Mouse (Mus musculus) forebrain, embryonic 16.5 days (tissue): ENCODE results near the gene Ezh1. TPM values are rescaled to one million over a fixed set of nuclear protein-coding genes. Genes with fewer than 3 reads are reported as not detected.

ENCODE experiments used
- ATAC-seq: fragments of 200-750 bp; cut with Nextera tagmentation; 2 replicates; pipeline ENCODE4 v1.8.0; 2017; ENCODE audit warnings: mild to moderate bottlenecking, moderate library complexity
- H3K27ac ChIP-seq: fragments of 300-500 bp; sonication (generic); 2 replicates; pipeline ENCODE4 v1.5.1; 2014; ENCODE audit warnings: low read length, control low read depth
- H3K27me3 ChIP-seq: fragments of 300-500 bp; sonication (generic); replicated peaks from 2 replicates; pipeline ENCODE4 v1.6.1; 2014; ENCODE audit warnings: low read length; ENCODE audit not compliant: control insufficient read depth, insufficient read depth
- H3K36me3 ChIP-seq: fragments of 300-500 bp; sonication (generic); 2 replicates; pipeline ENCODE4 v1.6.1; 2014; ENCODE audit not compliant: control insufficient read depth, insufficient read depth
- H3K4me1 ChIP-seq: fragments of 300-500 bp; sonication (generic); replicated peaks from 2 replicates; pipeline ENCODE4 v1.6.1; 2014; ENCODE audit warnings: low read length; ENCODE audit not compliant: control insufficient read depth, insufficient read depth
- H3K4me2 ChIP-seq: fragments of 300-500 bp; sonication (generic); 2 replicates; pipeline ENCODE4 v1.6.1; 2014; ENCODE audit warnings: mild to moderate bottlenecking, low read length, control low read depth
- H3K4me3 ChIP-seq: fragments of 300-500 bp; sonication (generic); replicated peaks from 2 replicates; pipeline ENCODE4 v1.5.1; 2014; ENCODE audit warnings: mild to moderate bottlenecking, low read length, control low read depth
- H3K9ac ChIP-seq: fragments of 300-500 bp; sonication (generic); replicated peaks from 2 replicates; pipeline ENCODE4 v1.6.1; 2014; ENCODE audit warnings: low read depth, low read length, control low read depth
- H3K9me3 ChIP-seq: fragments of 300-500 bp; sonication (generic); 2 replicates; pipeline ENCODE4 v1.6.1; 2016; ENCODE audit warnings: low read length; ENCODE audit not compliant: control insufficient read depth
- WGBS: fragments of 180-500 bp; shearing (Covaris S2); extraction: QIAGEN DNeasy Blood & Tissue Kit; methylation state at CpG from one replicate; pipeline ENCODE4 v1.1.7; 2014; 5-methylcytosine and 5-hydroxymethylcytosine counted together
- polyA plus RNA-seq: library from polyadenylated mRNA; unstranded; fragments of >200 nt; fragmentation: Nextera tagmentation; extraction: Ambion mirVana; gene quantifications from 2 replicates; pipeline ENCODE4 v1.2.1, GENCODE M21; 2015

Ezh1 gene
- polyA plus RNA-seq, 1 experiment from 2014 or later, result 27.0 TPM

DNA sequence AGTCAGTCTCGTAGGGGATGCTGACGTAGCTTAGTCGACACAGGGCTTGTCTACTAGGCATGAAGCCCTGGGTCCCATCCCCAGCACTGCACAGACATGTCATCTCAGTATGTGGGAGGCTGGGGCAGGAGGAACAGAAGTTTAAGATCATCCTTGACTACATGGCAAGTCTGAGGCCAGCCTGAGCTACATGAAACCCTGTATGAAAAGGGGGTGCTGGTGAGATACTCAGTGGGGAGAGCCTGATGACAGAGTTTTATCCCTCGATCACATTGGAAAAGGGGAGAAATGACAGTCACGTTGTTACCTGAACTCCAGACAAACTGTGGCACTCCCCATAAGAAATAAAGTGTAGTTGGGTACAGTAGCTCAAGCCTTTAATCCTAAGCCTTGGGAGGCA lies 38.7 kb downstream of the Ezh1 start:
- Histone ChIP-seq H3K36me3 (no peaks in the 10 kb centered on the region), H3K4me3 (no peak overlapping the region), H3K4me2 (no peak overlapping the region), H3K27ac (no peak overlapping the region), H3K9ac (no peak overlapping the region), H3K4me1 (peaks cover 16% of the 10 kb centered on the region), H3K9me3 (no peaks in the 10 kb centered on the region), H3K27me3 (no peaks in the 10 kb centered on the region)
- ATAC-seq, result no peak
- 91% methylated on average over 5 of the region's 5 CpGs for WGBS

DNA sequence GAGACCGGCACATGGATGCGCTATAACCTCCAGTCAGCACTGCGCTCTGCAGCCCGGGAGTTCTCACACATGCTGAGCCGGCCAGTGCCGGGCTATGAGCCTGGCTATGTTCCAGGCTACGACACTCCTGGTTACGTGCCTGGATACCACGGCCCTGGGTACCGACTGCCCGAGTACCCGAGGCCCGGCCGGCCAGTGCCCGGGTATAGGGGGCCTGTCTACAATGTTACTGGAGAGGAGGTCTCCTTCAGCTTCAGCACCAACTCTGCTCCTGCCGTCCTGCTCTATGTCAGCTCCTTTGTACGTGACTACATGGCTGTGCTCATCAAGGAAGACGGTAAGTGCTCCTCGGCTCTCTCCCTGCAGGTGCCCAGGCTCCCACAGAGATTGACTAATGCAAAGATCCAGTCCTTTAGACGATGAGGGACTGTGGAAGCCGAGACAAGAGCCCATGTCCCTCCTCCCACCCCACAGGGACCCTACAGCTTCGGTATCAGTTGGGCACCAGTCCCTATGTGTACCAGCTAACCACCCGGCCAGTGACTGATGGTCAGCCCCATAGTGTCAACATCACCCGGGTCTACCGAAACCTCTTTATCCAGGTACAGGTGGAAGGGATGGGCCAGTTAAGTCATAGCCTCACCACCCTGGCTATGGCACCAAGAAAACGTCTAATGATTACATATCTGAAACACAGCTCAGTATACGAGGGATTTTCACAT lies 39.6 kb downstream of the Ezh1 start:
- H3K27me3 ChIP-seq, result no peaks in the 10 kb centered on the region
- H3K4me3 ChIP-seq, result no peak overlapping the region
- no peak overlapping the region for H3K27ac ChIP-seq
- no peak overlapping the region for H3K9ac ChIP-seq
- 83% methylated on average over 27 of the region's 27 CpGs for WGBS
- H3K4me2 ChIP-seq, result no peak overlapping the region
- H3K4me1 ChIP-seq, result peaks cover 16% of the 10 kb centered on the region
- no peak for ATAC-seq
- H3K36me3 ChIP-seq, result no peaks in the 10 kb centered on the region
- no peaks in the 10 kb centered on the region for H3K9me3 ChIP-seq

- no peak overlapping the region for H3K4me2 ChIP-seq
- no peaks in the 10 kb centered on the region for H3K9me3 ChIP-seq
- no peak overlapping the region for H3K9ac ChIP-seq
- WGBS, result 92% methylated on average over 4 of the region's 4 CpGs
- H3K4me3 ChIP-seq, result no peak overlapping the region
- no peak overlapping the region for H3K27ac ChIP-seq
- peaks cover 13% of the 10 kb centered on the region for H3K4me1 ChIP-seq
- no peaks in the 10 kb centered on the region for H3K27me3 ChIP-seq
- H3K36me3 ChIP-seq, result no peaks in the 10 kb centered on the region
- ATAC-seq, result no peak
These were observed 40.8 kb downstream of the Ezh1 start for GRCm38 (mm10) chr11:101185441-101185840.

DNA sequence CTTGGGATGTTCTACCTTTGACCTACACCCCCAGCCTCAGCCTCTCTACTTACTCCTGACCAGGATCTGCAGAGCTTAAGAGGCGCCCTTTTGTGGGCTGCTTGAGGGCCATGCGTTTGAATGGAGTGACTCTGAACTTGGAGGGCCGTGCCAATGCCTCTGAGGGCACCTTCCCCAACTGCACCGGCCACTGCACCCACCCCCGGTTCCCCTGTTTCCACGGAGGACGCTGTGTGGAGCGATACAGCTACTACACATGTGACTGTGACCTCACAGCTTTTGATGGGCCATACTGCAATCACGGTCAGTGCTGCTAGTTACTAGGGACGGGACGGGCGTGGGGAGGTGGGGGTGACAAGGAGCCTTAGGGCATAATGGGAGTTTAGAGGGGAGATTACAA lies 41.3 kb downstream of the Ezh1 start:
- H3K9me3 ChIP-seq, result no peaks in the 10 kb centered on the region
- no peak overlapping the region for H3K4me3 ChIP-seq
- ATAC-seq, result no peak
- H3K9ac ChIP-seq, result no peak overlapping the region
- H3K4me1 ChIP-seq, result peaks cover 8% of the 10 kb centered on the region
- no peak overlapping the region for H3K4me2 ChIP-seq
- H3K36me3 ChIP-seq, result no peaks in the 10 kb centered on the region
- 91% methylated on average over 12 of the region's 12 CpGs for WGBS
- H3K27ac ChIP-seq, result no peak overlapping the region
- no peaks in the 10 kb centered on the region for H3K27me3 ChIP-seq

GRCm38 (mm10) chr11:101182771-101183517 lies 43.3 kb downstream of the Ezh1 start:
- no peak overlapping the region for H3K4me2 ChIP-seq
- no peaks in the 10 kb centered on the region for H3K36me3 ChIP-seq
- H3K27ac ChIP-seq, result no peak overlapping the region
- H3K4me1 ChIP-seq, result no peaks in the 10 kb centered on the region
- 80% methylated on average over 14 of the region's 14 CpGs for WGBS
- ATAC-seq, result no peak
- no peaks in the 10 kb centered on the region for H3K9me3 ChIP-seq
- no peak overlapping the region for H3K9ac ChIP-seq
- no peak overlapping the region for H3K4me3 ChIP-seq
- H3K27me3 ChIP-seq, result peaks cover 7% of the 10 kb centered on the region

DNA sequence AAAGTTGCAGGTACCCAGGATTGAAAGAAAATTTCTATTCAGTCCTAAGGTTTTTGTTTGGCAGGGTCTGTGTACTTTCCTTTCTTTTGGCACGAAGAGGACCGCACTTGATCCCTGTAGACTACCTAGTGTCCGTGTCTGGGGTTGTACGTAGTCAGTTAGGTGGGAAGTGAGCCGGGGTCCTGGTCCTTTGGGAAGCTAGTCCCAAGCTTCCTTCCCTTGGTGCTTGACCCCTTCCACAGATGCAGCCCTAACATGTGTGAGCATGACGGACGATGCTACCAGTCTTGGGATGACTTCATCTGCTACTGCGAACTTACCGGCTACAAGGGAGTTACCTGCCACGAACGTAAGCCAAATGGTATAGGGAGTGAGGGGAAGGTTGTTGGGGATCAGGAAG lies 44.3 kb downstream of the Ezh1 start:
- WGBS, result 92% methylated on average over 11 of the region's 11 CpGs
- H3K4me1 ChIP-seq, result peaks cover 2% of the 10 kb centered on the region
- H3K36me3 ChIP-seq, result no peaks in the 10 kb centered on the region
- peaks cover 17% of the 10 kb centered on the region for H3K27me3 ChIP-seq
- no peak for ATAC-seq
- no peak overlapping the region for H3K4me2 ChIP-seq
- no peak overlapping the region for H3K4me3 ChIP-seq
- H3K9ac ChIP-seq, result no peak overlapping the region
- H3K27ac ChIP-seq, result no peak overlapping the region
- no peaks in the 10 kb centered on the region for H3K9me3 ChIP-seq

GRCm38 (mm10) chr11:101180846-101181740 lies 45.2 kb downstream of the Ezh1 start:
- Histone ChIP-seq H3K4me2 (no peak overlapping the region), H3K27me3 (peaks cover 24% of the 10 kb centered on the region), H3K36me3 (no peaks in the 10 kb centered on the region), H3K9me3 (no peaks in the 10 kb centered on the region), H3K4me3 (no peak overlapping the region), H3K9ac (no peak overlapping the region), H3K27ac (no peak overlapping the region), H3K4me1 (peaks cover 11% of the 10 kb centered on the region)
- WGBS, result 41% methylated on average over 10 of the region's 10 CpGs
- ATAC-seq, result no peak

DNA sequence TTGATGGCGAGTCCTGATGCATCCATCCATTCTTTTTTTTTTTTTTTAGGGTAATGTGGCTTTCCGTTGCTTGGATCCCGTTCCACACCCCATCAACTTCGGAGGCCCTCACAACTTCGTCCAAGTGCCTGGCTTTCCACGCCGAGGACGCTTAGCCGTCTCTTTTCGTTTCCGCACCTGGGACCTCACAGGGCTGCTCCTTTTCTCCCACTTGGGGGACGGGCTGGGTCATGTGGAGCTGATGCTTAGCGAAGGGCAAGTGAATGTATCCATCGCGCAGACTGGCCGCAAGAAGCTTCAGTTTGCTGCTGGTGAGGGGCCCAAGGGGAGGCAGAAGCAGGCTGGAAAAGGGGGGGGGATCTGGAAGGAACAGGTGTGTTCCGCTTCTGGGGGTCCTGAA lies 46.0 kb downstream of the Ezh1 start:
- 60% methylated on average over 17 of the region's 17 CpGs for WGBS
- no peak overlapping the region for H3K9ac ChIP-seq
- peaks cover 15% of the 10 kb centered on the region for H3K4me1 ChIP-seq
- no peak overlapping the region for H3K27ac ChIP-seq
- no peak overlapping the region for H3K4me3 ChIP-seq
- H3K27me3 ChIP-seq, result peaks cover 29% of the 10 kb centered on the region
- H3K4me2 ChIP-seq, result no peak overlapping the region
- H3K36me3 ChIP-seq, result no peaks in the 10 kb centered on the region
- no peak for ATAC-seq
- no peaks in the 10 kb centered on the region for H3K9me3 ChIP-seq

- no peak for ATAC-seq
These were observed 47.0 kb downstream of the Ezh1 start for GRCm38 (mm10) chr11:101179306-101179705.

More at GRCm38 (mm10) chr11:101179306-101179705, 47.0 kb downstream of the Ezh1 start:
- no peak overlapping the region for H3K4me2 ChIP-seq
- WGBS, result 75% methylated on average over 15 of the region's 15 CpGs
- no peaks in the 10 kb centered on the region for H3K36me3 ChIP-seq
- no peak overlapping the region for H3K9ac ChIP-seq
- peaks cover 34% of the 10 kb centered on the region for H3K27me3 ChIP-seq
- H3K4me1 ChIP-seq, result peaks cover 20% of the 10 kb centered on the region
- H3K27ac ChIP-seq, result no peak overlapping the region
- H3K4me3 ChIP-seq, result no peak overlapping the region
- no peaks in the 10 kb centered on the region for H3K9me3 ChIP-seq
